8 mouse cellular contexts compared by ENCODE assay signal in genomic region chr1:92910239-92910885, GRCm38 (mm10). TPM values are rescaled to one million over a fixed set of nuclear protein-coding genes. Genes with fewer than 3 reads are reported as not detected.
A peak's percentile ranks its signal among the peaks of the same experiment; 100 is the strongest.
DNase-seq lines count a peak whose midpoint lies in the region; ATAC-seq and TF ChIP-seq lines count a peak whose summit lies in the region.

Rnpepl1 (plus strand) TSS chr1:92910783.

- ATAC-seq in forebrain, embryonic 13.5 days = peak; percentile 84
- ATAC-seq in heart, postnatal 0 days (ENCODE audit: insufficient read depth, low read depth) = peak; percentile 62
- ATAC-seq in liver, embryonic 16.5 days (ENCODE audit: low read depth) = peak; percentile 62
- ATAC-seq in neural tube, embryonic 12.5 days (ENCODE audit: low FRiP score, low read depth) = peak; percentile 45
- ATAC-seq in stomach, embryonic 16.5 days (ENCODE audit: insufficient read depth, low FRiP score) = peak; percentile 71

- peak within 1 kb of the TSS; percentile 80 for H3K4me2 ChIP-seq in forebrain, embryonic 13.5 days
- H3K4me2 ChIP-seq in heart, postnatal 0 days (ENCODE audit: low read depth, low read length) = peak within 1 kb of the TSS; percentile 97
- peak within 1 kb of the TSS; percentile 91 for H3K4me2 ChIP-seq in liver, embryonic 16.5 days (ENCODE audit: low read depth, low read length)
- peak within 1 kb of the TSS; percentile 83 for H3K4me2 ChIP-seq in neural tube, embryonic 12.5 days (replicated peaks)
- H3K4me2 ChIP-seq in stomach, embryonic 16.5 days (ENCODE audit: low read depth, low read length) = peak within 1 kb of the TSS; percentile 98

- H3K9me3 ChIP-seq in ES-Bruce4 (replicated peaks; ENCODE audit: control insufficient read depth, insufficient read depth, low read length, poor library complexity, severe bottlenecking) = no peaks in the 10 kb centered on the region
- H3K9me3 ChIP-seq in forebrain, embryonic 13.5 days (replicated peaks) = no peaks in the 10 kb centered on the region
- H3K9me3 ChIP-seq in heart, postnatal 0 days (replicated peaks; ENCODE audit: control insufficient read depth, low read length) = no peaks in the 10 kb centered on the region
- no peaks in the 10 kb centered on the region for H3K9me3 ChIP-seq in liver, embryonic 16.5 days (replicated peaks; ENCODE audit: control insufficient read depth, low read length)
- H3K9me3 ChIP-seq in neural tube, embryonic 12.5 days = no peaks in the 10 kb centered on the region
- no peaks in the 10 kb centered on the region for H3K9me3 ChIP-seq in stomach, embryonic 16.5 days (replicated peaks; ENCODE audit: control insufficient read depth, low read length)

- WGBS in forebrain, embryonic 13.5 days = under 1% methylated on average over 46 of the region's 57 CpGs
- WGBS in heart, postnatal 0 days = under 1% methylated on average over 33 of the region's 57 CpGs
- 1% methylated on average over 45 of the region's 57 CpGs for WGBS in liver, embryonic 16.5 days (ENCODE audit: insufficient replicate concordance)
- under 1% methylated on average over 45 of the region's 57 CpGs for WGBS in neural tube, embryonic 12.5 days
- under 1% methylated on average over 44 of the region's 57 CpGs for WGBS in stomach, embryonic 16.5 days

- no peak for TF ChIP-seq EP300 in ES-Bruce4 (IDR thresholded peaks at IDR 0.05; ENCODE audit: insufficient read depth, low read depth, low read length)
- no peak for TF ChIP-seq EP300 in heart, postnatal 0 days (IDR thresholded peaks at IDR 0.05; ENCODE audit: low read depth)

- TF ChIP-seq POLR2A in ES-Bruce4 (IDR thresholded peaks at IDR 0.05; ENCODE audit: insufficient read depth, low read length) = no peak

- peak within 1 kb of the TSS; percentile 89 for H3K9ac ChIP-seq in ES-Bruce4 (ENCODE audit: low read depth, poor library complexity, severe bottlenecking)
- H3K9ac ChIP-seq in forebrain, embryonic 13.5 days = peak within 1 kb of the TSS; percentile 92
- H3K9ac ChIP-seq in heart, postnatal 0 days (replicated peaks; ENCODE audit: low read depth, low read length) = peak within 1 kb of the TSS; percentile 91
- H3K9ac ChIP-seq in liver, embryonic 16.5 days (ENCODE audit: low read depth, low read length) = peak within 1 kb of the TSS; percentile 83
- H3K9ac ChIP-seq in neural tube, embryonic 12.5 days = peak within 1 kb of the TSS; percentile 97
- peak within 1 kb of the TSS; percentile 96 for H3K9ac ChIP-seq in stomach, embryonic 16.5 days (ENCODE audit: low read length)

- no peaks in the 10 kb centered on the region for H3K27me3 ChIP-seq in ES-Bruce4 (ENCODE audit: control insufficient read depth, insufficient read depth, low read length, poor library complexity, severe bottlenecking)
- H3K27me3 ChIP-seq in forebrain, embryonic 13.5 days = 0 out of 2 replicates have a peak, but pooled peaks cover 4% of the 10 kb centered on the region
- no peaks in the 10 kb centered on the region for H3K27me3 ChIP-seq in heart, postnatal 0 days (ENCODE audit: control insufficient read depth, insufficient read depth, low read length)
- no peaks in the 10 kb centered on the region for H3K27me3 ChIP-seq in liver, embryonic 16.5 days (ENCODE audit: control insufficient read depth, insufficient read depth, low read depth, low read length)
- H3K27me3 ChIP-seq in neural tube, embryonic 12.5 days (replicated peaks) = no peaks in the 10 kb centered on the region
- no peaks in the 10 kb centered on the region for H3K27me3 ChIP-seq in stomach, embryonic 16.5 days (ENCODE audit: control insufficient read depth, insufficient read depth, low read length)

- H3K27ac ChIP-seq in ES-Bruce4 (ENCODE audit: insufficient read depth, low read length) = no peak within 1 kb of the TSS
- peak within 1 kb of the TSS; percentile 92 for H3K27ac ChIP-seq in forebrain, embryonic 13.5 days
- H3K27ac ChIP-seq in heart, postnatal 0 days (ENCODE audit: low read depth) = peak within 1 kb of the TSS; percentile 95
- peak within 1 kb of the TSS; percentile 85 for H3K27ac ChIP-seq in liver, embryonic 16.5 days (ENCODE audit: low read length)
- peak within 1 kb of the TSS; percentile 85 for H3K27ac ChIP-seq in neural tube, embryonic 12.5 days
- peak within 1 kb of the TSS; percentile 95 for H3K27ac ChIP-seq in stomach, embryonic 16.5 days (ENCODE audit: low read length)

- peak within 1 kb of the TSS; percentile 81 for H3K4me3 ChIP-seq in ES-Bruce4 (ENCODE audit: low read depth, low read length)
- H3K4me3 ChIP-seq in forebrain, embryonic 13.5 days = peak within 1 kb of the TSS; percentile 84
- H3K4me3 ChIP-seq in heart, postnatal 0 days (ENCODE audit: low read depth, low read length) = peak within 1 kb of the TSS; percentile 69
- peak within 1 kb of the TSS; percentile 69 for H3K4me3 ChIP-seq in liver, embryonic 16.5 days (ENCODE audit: low read depth, low read length)
- peak within 1 kb of the TSS; percentile 92 for H3K4me3 ChIP-seq in neural tube, embryonic 12.5 days
- peak within 1 kb of the TSS; percentile 88 for H3K4me3 ChIP-seq in stomach, embryonic 16.5 days (replicated peaks; ENCODE audit: low read length)

- peak; percentile 37 for TF ChIP-seq CTCF in ES-Bruce4 (IDR thresholded peaks at IDR 0.05; ENCODE audit: low read depth, low read length)
- TF ChIP-seq CTCF in heart, postnatal 0 days (IDR thresholded peaks at IDR 0.05; ENCODE audit: low read depth) = peak; percentile 47

- H3K4me1 ChIP-seq in ES-Bruce4 (ENCODE audit: control insufficient read depth, insufficient read depth, low read length) = no peaks in the 10 kb centered on the region
- peaks cover 53% of the 10 kb centered on the region for H3K4me1 ChIP-seq in forebrain, embryonic 13.5 days
- peaks cover 26% of the 10 kb centered on the region for H3K4me1 ChIP-seq in heart, postnatal 0 days (ENCODE audit: control insufficient read depth, insufficient read depth)
- H3K4me1 ChIP-seq in liver, embryonic 16.5 days (ENCODE audit: control insufficient read depth, low read depth, low read length) = peaks cover 46% of the 10 kb centered on the region
- H3K4me1 ChIP-seq in neural tube, embryonic 12.5 days = peaks cover 38% of the 10 kb centered on the region
- H3K4me1 ChIP-seq in stomach, embryonic 16.5 days (ENCODE audit: control insufficient read depth, insufficient read depth, low read length) = peaks cover 29% of the 10 kb centered on the region

- DNase-seq in c-Kit-positive CD71-positive TER-119-positive erythroid progenitor cells, embryonic 14.5 days (ENCODE audit: low spot score) = peak; percentile 29
- peak; percentile 59 for DNase-seq in heart, postnatal 0 days (ENCODE audit: low spot score)
- DNase-seq in kidney, postnatal 36 days = peak; percentile 80 to 91

- H3K36me3 ChIP-seq in ES-Bruce4 (ENCODE audit: control insufficient read depth, insufficient read depth, low read length, poor library complexity, severe bottlenecking) = no peaks in the 10 kb centered on the region
- peaks cover 18% of the 10 kb centered on the region for H3K36me3 ChIP-seq in forebrain, embryonic 13.5 days (ENCODE audit: poor library complexity, severe bottlenecking)
- peaks cover 10% of the 10 kb centered on the region for H3K36me3 ChIP-seq in heart, postnatal 0 days (replicated peaks; ENCODE audit: control insufficient read depth, insufficient read depth, low read length)
- no peaks in the 10 kb centered on the region for H3K36me3 ChIP-seq in liver, embryonic 16.5 days (ENCODE audit: control insufficient read depth, insufficient read depth)
- H3K36me3 ChIP-seq in neural tube, embryonic 12.5 days = peaks cover 12% of the 10 kb centered on the region
- H3K36me3 ChIP-seq in stomach, embryonic 16.5 days (ENCODE audit: control insufficient read depth, insufficient read depth, low read length) = no peaks in the 10 kb centered on the region

RNA-seq across cellular contexts. Expression of gene Rnpepl1, which starts in this region (rescaled TPM):
- polyA plus RNA-seq in ES-Bruce4 (2011; ENCODE audit: insufficient read depth, insufficient read length, low read depth, missing spikeins) = 31.1 and 39.0 TPM in 2 replicates
- 18.6 and 20.5 TPM in 2 replicates for polyA plus RNA-seq in forebrain, embryonic 13.5 days (2015; fragmentation: Nextera tagmentation; extraction: Ambion mirVana)
- total RNA-seq in heart, postnatal 0 days (2014; rRNA removed; ENCODE audit: low replicate concordance) = 73.2 and 89.0 TPM in 2 replicates
- 33.0 and 36.3 TPM in 2 replicates for polyA plus RNA-seq in heart, postnatal 0 days (2015; fragmentation: Nextera tagmentation; extraction: Ambion mirVana)
- polyA plus RNA-seq in liver, embryonic 16.5 days (2015; fragmentation: Nextera tagmentation; extraction: Ambion mirVana) = 4.5 and 7.8 TPM in 2 replicates
- polyA plus RNA-seq in neural tube, embryonic 12.5 days (2016; fragmentation: Nextera tagmentation; extraction: Ambion mirVana) = 37.5 and 40.3 TPM in 2 replicates
- polyA plus RNA-seq in stomach, embryonic 16.5 days (2015; fragmentation: Nextera tagmentation; extraction: Ambion mirVana) = 15.0 and 16.1 TPM in 2 replicates

Comparison
In these comparisons a context has a peak if more than half of its experiments do, and no peak if none do; other contexts are left out.
1. DNase-seq: peak in every context shown above with its lines; median percentile 86 in kidney, postnatal 36 days; 59 in heart, postnatal 0 days; 29 in c-Kit-positive CD71-positive TER-119-positive erythroid progenitor cells, embryonic 14.5 days.